Mouse (Mus musculus) adrenal gland, adult 2 months (tissue): ENCODE data around the gene Plxnb2. TPM values are rescaled to one million over a fixed set of nuclear protein-coding genes. Genes with fewer than 3 reads are reported as not detected.

Source experiments
- DNase-seq: peaks from one replicate; pipeline ENCODE4 v3.0.0; 2021
- microRNA-seq, 2 experiments: library from miRNA; unstranded; fragments of <30 nt; microRNA quantifications; one replicate each; pipeline ENCODE4 v1.2.0; 2021
- polyA plus RNA-seq: library from polyadenylated mRNA; depleted of rRNA; stranded (reverse); fragments of >200 nt; gene quantifications from 2 replicates; pipeline ENCODE4 v1.2.3, GENCODE M21; 2012; rRNA removed
- total RNA-seq, 2 experiments: library from RNA; stranded (reverse); gene quantifications; 2 replicates each; pipeline ENCODE4 v1.2.3; 2021

The Plxnb2 gene
- total and polyA plus RNA-seq, 3 experiments: 94.8 to 182 (median 118) TPM

- DNase-seq: peak; percentile 88
Observed at GRCm38 (mm10) chr15:89128382-89129350, 51.9 kb downstream of the Plxnb2 start, which contains the start of gene Hdac10. Gene Hdac10, minus strand, starts transcription at chr15:89128700.

GRCm38 (mm10) chr15:89127364-89127940 is 53.1 kb downstream of the Plxnb2 start:
- DNase-seq: no peak

- no peak for DNase-seq
Observed at GRCm38 (mm10) chr15:89126622-89127021, 54.0 kb downstream of the Plxnb2 start.

- no peak for DNase-seq
Observed at GRCm38 (mm10) chr15:89125351-89125750, 55.2 kb downstream of the Plxnb2 start.

GRCm38 (mm10) chr15:89124312-89124711 is 56.3 kb downstream of the Plxnb2 start:
- no peak for DNase-seq

- no peak for DNase-seq
Observed at GRCm38 (mm10) chr15:89123595-89123994, 57.0 kb downstream of the Plxnb2 start.

GRCm38 (mm10) chr15:89122649-89123366 is 57.8 kb downstream of the Plxnb2 start, which contains the start of gene Tubgcp6:
Gene Tubgcp6, minus strand, starts transcription at chr15:89123112.
- peak; percentile 96 for DNase-seq

- DNase-seq: no peak
Observed at GRCm38 (mm10) chr15:89118007-89118406, 62.6 kb downstream of the Plxnb2 start.

GRCm38 (mm10) chr15:89110147-89110546 is 70.4 kb downstream of the Plxnb2 start:
- DNase-seq: peak; percentile 80

GRCm38 (mm10) chr15:89106976-89107375 is 73.6 kb downstream of the Plxnb2 start:
- no peak for DNase-seq

GRCm38 (mm10) chr15:89106073-89106472 is 74.5 kb downstream of the Plxnb2 start:
- DNase-seq: no peak

Small RNAs within 50 kb of the gene (microRNA-seq; reads per million reads assigned to microRNA genes)
- gene Mir6958 (0.22 to 0.41 reads per million in 2 experiments), gene Mir7118 (0 to 0.44 reads per million in 2 experiments)

Other genes starting within 250 kb of the Plxnb2 start
- under 1 TPM in 1 of 2 experiments, not detected in 1; 0.17 TPM for gene Ttll8, start 226.4 kb downstream of the Plxnb2 start, total RNA-seq
- gene Ttll8, start 226.4 kb downstream of the Plxnb2 start, polyA plus RNA-seq: 0.03 TPM in 1 of 2 replicates, not detected in the other
- gene Mlc1, start 201.8 kb downstream of the Plxnb2 start, total RNA-seq: not detected
- gene Mlc1, start 201.8 kb downstream of the Plxnb2 start, polyA plus RNA-seq: not detected in 2 replicates
- gene Mov10l1, start 197.9 kb downstream of the Plxnb2 start, total RNA-seq: not detected
- gene Mov10l1, start 197.9 kb downstream of the Plxnb2 start, polyA plus RNA-seq: not detected in 2 replicates
- 1 to 10 TPM in 1 of 2 experiments, under 1 TPM in 1; 0.61 to 1.3 TPM for gene Panx2, start 121.1 kb downstream of the Plxnb2 start, total RNA-seq
- 1.1 and 1.9 TPM in 2 replicates for gene Panx2, start 121.1 kb downstream of the Plxnb2 start, polyA plus RNA-seq
- gene Trabd, start 105.7 kb downstream of the Plxnb2 start, total RNA-seq: 10 to 100 TPM; 27.4 to 47.7 TPM
- gene Trabd, start 105.7 kb downstream of the Plxnb2 start, polyA plus RNA-seq: 43.2 and 47.8 TPM in 2 replicates
- gene Selenoo, start 91.7 kb downstream of the Plxnb2 start, total RNA-seq: 10 to 100 TPM; 37.0 to 39.2 TPM
- 120 and 126 TPM in 2 replicates for gene Selenoo, start 91.7 kb downstream of the Plxnb2 start, polyA plus RNA-seq
- 10 to 100 TPM; 11.2 to 12.3 TPM for gene Tubgcp6, start 57.7 kb downstream of the Plxnb2 start, total RNA-seq
- gene Tubgcp6, start 57.7 kb downstream of the Plxnb2 start, polyA plus RNA-seq: 30.6 and 31.8 TPM in 2 replicates
- 10 to 100 TPM; 10.9 to 11.2 TPM for gene Hdac10, start 52.1 kb downstream of the Plxnb2 start, total RNA-seq
- gene Hdac10, start 52.1 kb downstream of the Plxnb2 start, polyA plus RNA-seq: 29.7 and 30.3 TPM in 2 replicates
- gene Mapk12, start 40.1 kb downstream of the Plxnb2 start, total RNA-seq: 10 to 100 TPM in 1 of 2 experiments, 1 to 10 TPM in 1; 6.7 to 10.2 TPM
- 5.9 and 9.1 TPM in 2 replicates for gene Mapk12, start 40.1 kb downstream of the Plxnb2 start, polyA plus RNA-seq
- 1 to 10 TPM; 2.5 to 3.6 TPM for gene Mapk11, start 31.2 kb downstream of the Plxnb2 start, total RNA-seq
- 4.1 and 4.4 TPM in 2 replicates for gene Mapk11, start 31.2 kb downstream of the Plxnb2 start, polyA plus RNA-seq
- gene Dennd6b, start 15.7 kb upstream of the Plxnb2 start, total RNA-seq: 1 to 10 TPM; 5.2 to 5.7 TPM
- 24.0 and 24.9 TPM in 2 replicates for gene Dennd6b, start 15.7 kb upstream of the Plxnb2 start, polyA plus RNA-seq
- 10 to 100 TPM; 38.6 to 54.4 TPM for gene Ppp6r2, start 30.8 kb upstream of the Plxnb2 start, total RNA-seq
- gene Ppp6r2, start 30.8 kb upstream of the Plxnb2 start, polyA plus RNA-seq: 565 and 749 TPM in 2 replicates
- gene Sbf1, start 134.5 kb upstream of the Plxnb2 start, total RNA-seq: 10 to 100 TPM; 75.8 to 80.8 TPM
- gene Sbf1, start 134.5 kb upstream of the Plxnb2 start, polyA plus RNA-seq: 171 and 187 TPM in 2 replicates
- gene Adm2, start 141.9 kb upstream of the Plxnb2 start, total RNA-seq: not detected
- 0.17 TPM in 1 of 2 replicates, not detected in the other for gene Adm2, start 141.9 kb upstream of the Plxnb2 start, polyA plus RNA-seq
- not detected for gene Miox, start 153.6 kb upstream of the Plxnb2 start, total RNA-seq
- gene Miox, start 153.6 kb upstream of the Plxnb2 start, polyA plus RNA-seq: 0.21 and 0.92 TPM in 2 replicates
- 10 to 100 TPM; 37.1 to 40.2 TPM for gene Lmf2, start 174.9 kb upstream of the Plxnb2 start, total RNA-seq
- 58.0 and 63.1 TPM in 2 replicates for gene Lmf2, start 174.9 kb upstream of the Plxnb2 start, polyA plus RNA-seq
- 10 to 100 TPM; 61.7 to 74.8 TPM for gene Ncaph2, start 174.9 kb upstream of the Plxnb2 start, total RNA-seq
- 101 and 102 TPM in 2 replicates for gene Ncaph2, start 174.9 kb upstream of the Plxnb2 start, polyA plus RNA-seq
- gene Sco2, start 193.1 kb upstream of the Plxnb2 start, total RNA-seq: 10 to 100 TPM; 33.9 to 36.2 TPM
- 68.5 and 73.3 TPM in 2 replicates for gene Sco2, start 193.1 kb upstream of the Plxnb2 start, polyA plus RNA-seq
- gene Tymp, start 196.3 kb upstream of the Plxnb2 start, total RNA-seq: under 1 TPM in 1 of 2 experiments, not detected in 1; 0.26 TPM
- gene Tymp, start 196.3 kb upstream of the Plxnb2 start, polyA plus RNA-seq: 9.9 and 10.1 TPM in 2 replicates
- under 1 TPM in 1 of 2 experiments, not detected in 1; 0.52 TPM for gene Odf3b, start 198.5 kb upstream of the Plxnb2 start, total RNA-seq
- gene Odf3b, start 198.5 kb upstream of the Plxnb2 start, polyA plus RNA-seq: 2.0 TPM in 2 replicates
- gene Klhdc7b, start 204.1 kb upstream of the Plxnb2 start, total RNA-seq: not detected
- not detected in 2 replicates for gene Klhdc7b, start 204.1 kb upstream of the Plxnb2 start, polyA plus RNA-seq
- gene Syce3, start 229.7 kb upstream of the Plxnb2 start, total RNA-seq: not detected
- not detected in 2 replicates for gene Syce3, start 229.7 kb upstream of the Plxnb2 start, polyA plus RNA-seq
- 100 to 1,000 TPM; 139 to 200 TPM for gene Cpt1b, start 245.1 kb upstream of the Plxnb2 start, total RNA-seq
- 116 and 120 TPM in 2 replicates for gene Cpt1b, start 245.1 kb upstream of the Plxnb2 start, polyA plus RNA-seq
- 1 to 10 TPM in 1 of 2 experiments, under 1 TPM in 1; 0.95 to 2.3 TPM for gene C730034F03Rik, start 248.8 kb upstream of the Plxnb2 start, total RNA-seq
- 0.29 and 0.52 TPM in 2 replicates for gene C730034F03Rik, start 248.8 kb upstream of the Plxnb2 start, polyA plus RNA-seq
- gene Gm44502, start 248.9 kb upstream of the Plxnb2 start, total RNA-seq: 1 to 10 TPM in 1 of 2 experiments, not detected in 1; 5.8 TPM
- gene Gm44502, start 248.9 kb upstream of the Plxnb2 start, polyA plus RNA-seq: 8.2 and 10.6 TPM in 2 replicates
- 10 to 100 TPM; 50.7 to 66.8 TPM for gene Chkb, start 249.1 kb upstream of the Plxnb2 start, total RNA-seq
- gene Chkb, start 249.1 kb upstream of the Plxnb2 start, polyA plus RNA-seq: 39.4 and 52.6 TPM in 2 replicates